In genomic region chr6:67087837-67088440, GRCm38 (mm10) we compare ENCODE assay signal across 24 mouse cellular contexts. TPM values are rescaled to one million over a fixed set of nuclear protein-coding genes. Genes with fewer than 3 reads are reported as not detected.
A peak's percentile ranks its signal among the peaks of the same experiment; 100 is the strongest.
DNase-seq lines count a peak whose midpoint lies in the region; ATAC-seq and TF ChIP-seq lines count a peak whose summit lies in the region.
"Had no signal": no experiment of that assay in that cellular context is flagged by ENCODE, and none has a peak within 500 bp of the region (broad histone marks: within the 10 kb centered on the region; RNA-seq: fewer than 3 reads in every experiment).

No protein-coding gene starts in this region.

- H3K9ac ChIP-seq in kidney, embryonic 15.5 days: no peak overlapping the region
- no peak overlapping the region for H3K9ac ChIP-seq in intestine, embryonic 15.5 days
- H3K9ac ChIP-seq: forebrain, postnatal 0 days; heart, embryonic 12.5 days; heart, embryonic 15.5 days; hindbrain, embryonic 13.5 days had no signal

- H3K36me3 ChIP-seq in kidney, embryonic 15.5 days: no peaks in the 10 kb centered on the region
- H3K36me3 ChIP-seq in intestine, embryonic 15.5 days: no peaks in the 10 kb centered on the region
- H3K36me3 ChIP-seq in small intestine, adult 2 months (ENCODE audit: control insufficient read depth, insufficient read depth, low read length): no peaks in the 10 kb centered on the region
- H3K36me3 ChIP-seq: forebrain, embryonic 10.5 days; heart, embryonic 12.5 days; heart, embryonic 15.5 days; hindbrain, embryonic 10.5 days; hindbrain, embryonic 13.5 days had no signal

- no peaks in the 10 kb centered on the region for H3K9me3 ChIP-seq in kidney, embryonic 15.5 days (replicated peaks)
- H3K9me3 ChIP-seq in intestine, embryonic 15.5 days: no peaks in the 10 kb centered on the region
- H3K9me3 ChIP-seq: forebrain, embryonic 10.5 days; heart, embryonic 12.5 days; heart, embryonic 15.5 days; hindbrain, embryonic 10.5 days; hindbrain, embryonic 13.5 days had no signal

- DNase-seq in kidney, adult 9 months: no peak
- no peak for DNase-seq in left cerebral cortex, postnatal 25 days (ENCODE audit: low spot score in 2 of 2)
- no peak for DNase-seq in frontal cortex, postnatal 10 days (ENCODE audit: low spot score in 2 of 2)
- DNase-seq: adrenal gland, postnatal 10 days; cerebellum, adult 18-20 months; cerebellum, adult 9-10 months; cerebellum, postnatal 14 days; forebrain, postnatal 0 days; gastrocnemius, postnatal 10 days; gastrocnemius, postnatal 36 days; heart, postnatal 10 days; heart, postnatal 36 days had no signal

- no peak overlapping the region for H3K4me2 ChIP-seq in kidney, embryonic 15.5 days
- no peak overlapping the region for H3K4me2 ChIP-seq in intestine, embryonic 15.5 days (replicated peaks)
- H3K4me2 ChIP-seq: heart, embryonic 12.5 days; heart, embryonic 15.5 days; hindbrain, embryonic 13.5 days had no signal

- no peak for TF ChIP-seq CTCF in small intestine, adult 2 months (IDR thresholded peaks at IDR 0.05; ENCODE audit: extremely low read depth, insufficient read length, insufficient replicate concordance, low read depth, low read length)

- intact Hi-C loops in left cerebral cortex, postnatal 25 days (cut with DNase I): no loop called here

- H3K4me3 ChIP-seq in kidney, embryonic 15.5 days (replicated peaks): no peak overlapping the region
- no peak overlapping the region for H3K4me3 ChIP-seq in intestine, embryonic 15.5 days (replicated peaks)
- H3K4me3 ChIP-seq in small intestine, adult 2 months (ENCODE audit: low read depth, low read length): no peak overlapping the region
- H3K4me3 ChIP-seq: forebrain, embryonic 10.5 days; heart, embryonic 12.5 days; heart, embryonic 15.5 days; hindbrain, embryonic 10.5 days; hindbrain, embryonic 13.5 days had no signal

- no peak for TF ChIP-seq POLR2A in small intestine, adult 2 months (IDR thresholded peaks at IDR 0.05; ENCODE audit: low read depth, low read length)

- ATAC-seq in kidney, embryonic 15.5 days (replicated peaks; ENCODE audit: low FRiP score): 0 out of 2 replicates have a peak, but pooled peaks have one; percentile 64
- ATAC-seq in intestine, embryonic 15.5 days: peak; percentile 74
- ATAC-seq: CD4-positive, CD25-positive, alpha-beta regulatory T cell, adult 4 months; forebrain, embryonic 14.5 days; forebrain, postnatal 0 days; hindbrain, embryonic 16.5 days; Patski had no signal

- no peaks in the 10 kb centered on the region; the same call in 1 of the 2 replicates for H3K27me3 ChIP-seq in kidney, embryonic 15.5 days
- H3K27me3 ChIP-seq in intestine, embryonic 15.5 days (replicated peaks): no peaks in the 10 kb centered on the region
- no peaks in the 10 kb centered on the region for H3K27me3 ChIP-seq in small intestine, adult 2 months (ENCODE audit: control insufficient read depth, insufficient read depth, low read length)
- H3K27me3 ChIP-seq: heart, embryonic 12.5 days; heart, embryonic 15.5 days; hindbrain, embryonic 13.5 days; Patski had no signal

- H3K27ac ChIP-seq in kidney, embryonic 15.5 days: no peak overlapping the region
- no peak overlapping the region for H3K27ac ChIP-seq in intestine, embryonic 15.5 days
- peak overlapping the region; percentile 39; the same call in 1 of the 2 replicates for H3K27ac ChIP-seq in small intestine, adult 2 months (ENCODE audit: insufficient read depth, low read depth, low read length)
- H3K27ac ChIP-seq: forebrain, embryonic 10.5 days; heart, embryonic 15.5 days; hindbrain, embryonic 10.5 days; hindbrain, embryonic 13.5 days had no signal

- H3K4me1 ChIP-seq in kidney, embryonic 15.5 days: 0 out of 2 replicates have a peak, but pooled peaks cover 5% of the 10 kb centered on the region
- H3K4me1 ChIP-seq in intestine, embryonic 15.5 days (replicated peaks): 0 out of 2 replicates have a peak, but pooled peaks cover 2% of the 10 kb centered on the region
- peaks cover 17% of the 10 kb centered on the region; the same call in 1 of the 2 replicates for H3K4me1 ChIP-seq in small intestine, adult 2 months (ENCODE audit: control insufficient read depth, insufficient read depth, insufficient read length, low read length)
- H3K4me1 ChIP-seq: forebrain, embryonic 10.5 days; heart, embryonic 12.5 days; heart, embryonic 15.5 days; hindbrain, embryonic 13.5 days had no signal

- 73% methylated on average over 5 of the region's 5 CpGs for WGBS in kidney, embryonic 15.5 days
- 59% methylated on average over 5 of the region's 5 CpGs for WGBS in intestine, embryonic 15.5 days
- 39% methylated on average over 5 of the region's 5 CpGs for WGBS in small intestine, adult 2 months

RNA-seq across cellular contexts. Expression of gene Gadd45a, which starts 50.7 kb away (rescaled TPM):
- polyA plus RNA-seq in kidney, embryonic 15.5 days (2015; fragmentation: Nextera tagmentation; extraction: Ambion mirVana): 32.7 and 41.2 TPM in 2 replicates
- 29.6 and 37.5 TPM in 2 replicates for polyA plus RNA-seq in intestine, embryonic 15.5 days (2015; fragmentation: Nextera tagmentation; extraction: Ambion mirVana)
- polyA plus RNA-seq in small intestine, adult 2 months (2012; rRNA removed): 106 and 209 TPM in 2 replicates
- 10 to 100 TPM in 1 of 2 experiments, 1 to 10 TPM in 1; 7.4 to 11.0 TPM for total RNA-seq in left cerebral cortex, postnatal 25 days (2021)
